Mouse (Mus musculus) kidney, adult 2 months (tissue): ENCODE results near the gene Dlx1.

Experiments used
- CTCF ChIP-seq: fragments of 200-500 bp; conservative IDR thresholded peaks from 2 replicates; pipeline ENCODE4 v1.5.1; 2011; ENCODE audit warnings: low read depth, mild to moderate bottlenecking, control low read depth, low read length, moderate library complexity, mixed read lengths; ENCODE audit not compliant: insufficient read depth, insufficient read length
- POLR2A ChIP-seq: fragments of 200-500 bp; IDR thresholded peaks from one replicate; pipeline ENCODE4 v1.6.1; 2011; ENCODE audit warnings: low read depth, low read length, control low read depth

DNA sequence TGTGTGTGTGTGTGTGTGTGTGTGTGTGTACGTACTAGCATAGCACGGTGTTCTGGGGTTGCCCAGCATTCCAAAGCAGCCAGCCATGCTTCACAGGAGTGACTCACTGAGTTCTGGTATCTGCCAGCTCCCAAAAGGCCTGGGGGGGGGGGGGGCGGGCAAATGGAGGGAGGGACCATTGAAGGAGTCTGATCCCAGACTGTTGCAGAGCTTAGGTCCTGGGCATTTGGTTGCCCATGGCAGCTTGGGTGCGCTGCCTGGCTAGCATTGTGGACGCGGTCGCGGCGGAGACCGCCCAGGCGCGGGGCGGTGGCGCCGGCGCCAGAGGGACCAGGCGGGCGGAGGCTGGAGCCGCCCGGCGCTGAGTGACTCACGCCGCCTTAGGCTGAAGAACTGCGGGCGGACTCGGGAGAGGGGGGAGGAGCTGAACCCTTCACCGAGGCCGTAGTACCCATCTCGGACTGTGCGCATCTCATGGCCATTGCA is 14.9 kb downstream of the Dlx1 start:
- TF ChIP-seq POLR2A (no peak), CTCF (no peak)
